Comparison of ENCODE assay signal across 28 mouse cellular contexts in genomic region chr1:23670514-23670913, GRCm38 (mm10).
A peak's percentile ranks its signal among the peaks of the same experiment; 100 is the strongest.
DNase-seq lines count a peak whose midpoint lies in the region; TF ChIP-seq lines count a peak whose summit lies in the region.
"Had no signal": no experiment of that assay in that cellular context is flagged by ENCODE, and none has a peak within 500 bp of the region (broad histone marks: within the 10 kb centered on the region; RNA-seq: fewer than 3 reads in every experiment).

No protein-coding gene starts in this region.

- no peak overlapping the region for H3K4me3 ChIP-seq in layer of hippocampus, adult 2 months
- H3K4me3 ChIP-seq: erythroblast, embryonic 14.5 days; gastrocnemius, adult 2 months; heart, adult 2 months; heart, embryonic 13.5 days; intestine, embryonic 15.5 days; limb, embryonic 12.5 days; liver, embryonic 15.5 days; neural tube, embryonic 13.5 days had no signal

- TF ChIP-seq POLR2A in brain, embryonic 14.5 days (IDR thresholded peaks at IDR 0.05; ENCODE audit: borderline replicate concordance, extremely low read depth, insufficient read depth, insufficient read length, poor library complexity, severe bottlenecking), result no peak

- peak overlapping the region; percentile 36; the same call in 1 of the 2 replicates for H3K27ac ChIP-seq in layer of hippocampus, adult 2 months
- H3K27ac ChIP-seq: gastrocnemius, adult 2 months; heart, adult 2 months; heart, embryonic 13.5 days; intestine, embryonic 15.5 days; limb, embryonic 12.5 days; liver, embryonic 15.5 days; neural tube, embryonic 13.5 days had no signal

- DNase-seq in cerebellum, postnatal 10 days, result peak; percentile 13 to 14
- DNase-seq in cerebellum, adult 11 months, result no peak
- peak; percentile 37 for DNase-seq in heart, adult 11 months
- DNase-seq in heart, adult 8-10 months (ENCODE audit: low spot score), result no peak
- no peak for DNase-seq in layer of hippocampus, adult 2 months (ENCODE audit: low spot score in 2 of 2)
- DNase-seq in layer of hippocampus, adult 9-11 months, result no peak
- peak; percentile 42 for DNase-seq in brain, embryonic 14.5 days (ENCODE audit: low read depth)
- DNase-seq in urinary bladder, postnatal 10 days (ENCODE audit: low spot score), result no peak
- DNase-seq: adrenal gland, postnatal 10 days; cerebellum, adult 18-20 months; cerebellum, postnatal 14 days; gastrocnemius, adult 2 months; gastrocnemius, postnatal 36 days; heart, adult 2 months; heart, postnatal 10 days; kidney, adult 2 months; kidney, postnatal 36 days; layer of hippocampus, postnatal 36 days; lung, embryonic 14.5 days; lung, postnatal 14 days; thymus, adult 2 months; thymus, postnatal 36 days had no signal

- no peak for TF ChIP-seq CTCF in layer of hippocampus, adult 2 months (conservative IDR thresholded peaks at IDR 0.05)
- TF ChIP-seq CTCF in brain, embryonic 14.5 days (IDR thresholded peaks at IDR 0.05; ENCODE audit: borderline replicate concordance, extremely low read depth, insufficient read depth, insufficient read length), result no peak

Comparison
In these comparisons a context has a peak if more than half of its experiments do, and no peak if none do; other contexts are left out.
1. DNase-seq: peak in cerebellum, postnatal 10 days (2 of 2), heart, adult 11 months (single experiment) and brain, embryonic 14.5 days (single experiment); none in cerebellum, adult 11 months (single experiment), heart, adult 8-10 months (single experiment), layer of hippocampus, adult 2 months (0 of 2), layer of hippocampus, adult 9-11 months (single experiment) and urinary bladder, postnatal 10 days (single experiment).